In the genomic region with DNA sequence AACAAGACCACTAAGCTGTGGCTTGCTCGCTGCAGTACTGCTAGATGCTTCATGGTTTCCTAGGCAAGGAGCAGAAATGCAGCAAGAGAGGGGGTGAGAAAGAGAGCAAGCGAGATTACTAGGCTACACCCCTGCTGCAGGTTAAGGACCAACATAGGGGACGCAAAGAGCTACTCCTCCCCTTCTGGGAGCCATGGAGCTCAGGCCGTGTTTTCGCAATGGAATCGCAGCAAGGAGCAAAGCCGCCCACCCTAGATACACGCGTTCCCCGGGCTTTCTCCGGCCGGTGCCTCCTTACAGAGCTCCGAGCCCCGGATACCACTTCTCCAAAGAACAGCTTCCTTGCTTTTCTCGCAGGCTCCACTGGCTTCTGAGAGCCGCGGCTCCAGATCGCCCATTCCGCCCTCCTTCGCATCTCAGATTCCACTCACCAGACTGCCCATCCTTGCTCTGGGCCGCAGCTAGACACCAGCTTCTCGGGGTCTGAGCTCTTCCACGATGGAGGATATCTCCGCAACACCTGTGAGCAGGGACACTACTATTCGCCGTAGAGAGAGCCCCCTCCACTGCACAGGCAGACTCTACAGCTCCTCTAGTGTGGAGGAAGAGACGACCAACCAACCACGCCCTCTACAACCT, we compare ENCODE assay signal across 8 mouse cellular contexts. TPM values are rescaled to one million over a fixed set of nuclear protein-coding genes. Genes with fewer than 3 reads are reported as not detected.
DNase-seq lines count a peak whose midpoint lies in the region; ATAC-seq lines count a peak whose summit lies in the region.

Gene Cd200, minus strand, starts transcription at position 629 of the 639 bp plus-strand sequence.

- peak; percentile 95 for ATAC-seq in embryonic facial prominence, embryonic 14.5 days (ENCODE audit: low read depth)

- DNase-seq in adrenal gland, postnatal 4 days (ENCODE audit: low spot score in 2 of 2), result peak in 1 of 2 experiments; percentile 7
- peak; percentile 62 for DNase-seq in embryonic facial prominence, embryonic 14.5 days (ENCODE audit: low spot score)
- peak; percentile 67 to 84 for DNase-seq in heart, adult 9 months (ENCODE audit: low spot score in 2 of 2)
- peak; percentile 33 to 45 for DNase-seq in kidney, adult 8-10 months
- DNase-seq in limb, embryonic 10.5 days (ENCODE audit: low spot score), result peak; percentile 48
- peak; percentile 62 for DNase-seq in midbrain, embryonic 10.5 days (ENCODE audit: low spot score)
- DNase-seq in right cerebral cortex, postnatal 4 days, result peak; percentile 70
- no peak for DNase-seq in adipocyte (ENCODE audit: low spot score)

- no peaks in the 10 kb centered on the region for H3K36me3 ChIP-seq in embryonic facial prominence, embryonic 14.5 days (ENCODE audit: control insufficient read depth, insufficient read depth, low read length)
- H3K36me3 ChIP-seq in limb, embryonic 10.5 days, result no peaks in the 10 kb centered on the region
- no peaks in the 10 kb centered on the region for H3K36me3 ChIP-seq in midbrain, embryonic 10.5 days

- H3K4me2 ChIP-seq in embryonic facial prominence, embryonic 14.5 days (ENCODE audit: low read depth, low read length), result peak within 1 kb of the TSS; percentile 60

- peak within 1 kb of the TSS; percentile 82 for H3K27ac ChIP-seq in embryonic facial prominence, embryonic 14.5 days (replicated peaks; ENCODE audit: low read depth, low read length)
- H3K27ac ChIP-seq in limb, embryonic 10.5 days, result peak within 1 kb of the TSS; percentile 42; the same call in 1 of the 2 replicates
- H3K27ac ChIP-seq in midbrain, embryonic 10.5 days (replicated peaks), result peak within 1 kb of the TSS; percentile 83

- H3K9ac ChIP-seq in embryonic facial prominence, embryonic 14.5 days (ENCODE audit: low read depth, low read length), result peak within 1 kb of the TSS; percentile 72

- H3K9me3 ChIP-seq in embryonic facial prominence, embryonic 14.5 days (ENCODE audit: control insufficient read depth, low read length), result no peaks in the 10 kb centered on the region
- H3K9me3 ChIP-seq in limb, embryonic 10.5 days (replicated peaks), result no peaks in the 10 kb centered on the region
- no peaks in the 10 kb centered on the region for H3K9me3 ChIP-seq in midbrain, embryonic 10.5 days (replicated peaks)

- H3K4me3 ChIP-seq in embryonic facial prominence, embryonic 14.5 days (ENCODE audit: low read depth, low read length), result peak within 1 kb of the TSS; percentile 60
- H3K4me3 ChIP-seq in limb, embryonic 10.5 days, result peak within 1 kb of the TSS; percentile 60
- peak within 1 kb of the TSS; percentile 66 for H3K4me3 ChIP-seq in midbrain, embryonic 10.5 days

- no peaks in the 10 kb centered on the region; the same call in 1 of the 2 replicates for H3K4me1 ChIP-seq in embryonic facial prominence, embryonic 14.5 days (ENCODE audit: control insufficient read depth, insufficient read depth, low read length)
- no peaks in the 10 kb centered on the region for H3K4me1 ChIP-seq in limb, embryonic 10.5 days
- peaks cover 11% of the 10 kb centered on the region for H3K4me1 ChIP-seq in midbrain, embryonic 10.5 days

- no peaks in the 10 kb centered on the region for H3K27me3 ChIP-seq in embryonic facial prominence, embryonic 14.5 days (replicated peaks; ENCODE audit: control insufficient read depth, insufficient read depth, low read length)
- peaks cover 17% of the 10 kb centered on the region; the same call in 1 of the 2 replicates for H3K27me3 ChIP-seq in limb, embryonic 10.5 days (ENCODE audit: low read depth, poor library complexity, severe bottlenecking)
- H3K27me3 ChIP-seq in midbrain, embryonic 10.5 days (ENCODE audit: low read depth, poor library complexity, severe bottlenecking), result 0 out of 2 replicates have a peak, but pooled peaks cover 6% of the 10 kb centered on the region

- WGBS in embryonic facial prominence, embryonic 14.5 days, result 2% methylated on average over 25 of the region's 28 CpGs
- WGBS in limb, embryonic 10.5 days, result under 1% methylated on average over 28 of the region's 28 CpGs
- under 1% methylated on average over 28 of the region's 28 CpGs for WGBS in midbrain, embryonic 10.5 days

RNA-seq across cellular contexts. Expression of gene Cd200, which starts in this region (rescaled TPM):
- 10 to 100 TPM; 82.9 to 87.7 TPM for total RNA-seq in adrenal gland, postnatal 4 days (2021)
- polyA plus RNA-seq in embryonic facial prominence, embryonic 14.5 days (2014; fragmentation: Nextera tagmentation; extraction: Ambion mirVana), result 59.4 and 68.9 TPM in 2 replicates
- 2.3 and 3.7 TPM in 2 replicates for polyA plus RNA-seq in limb, embryonic 10.5 days (2016; fragmentation: Nextera tagmentation; extraction: Ambion mirVana)
- 16.5 and 30.8 TPM in 2 replicates for polyA plus RNA-seq in midbrain, embryonic 10.5 days (2016; fragmentation: Nextera tagmentation; extraction: Ambion mirVana)
